Mouse (Mus musculus) NIH3T3 (cell line): Measurements from ENCODE around the gene Akap6.

Source experiments
- DNase-seq: peaks from one replicate; pipeline ENCODE4 v3.0.0-alpha.2; 2012; ENCODE audit warnings: low read depth

The Akap6 gene

DNA sequence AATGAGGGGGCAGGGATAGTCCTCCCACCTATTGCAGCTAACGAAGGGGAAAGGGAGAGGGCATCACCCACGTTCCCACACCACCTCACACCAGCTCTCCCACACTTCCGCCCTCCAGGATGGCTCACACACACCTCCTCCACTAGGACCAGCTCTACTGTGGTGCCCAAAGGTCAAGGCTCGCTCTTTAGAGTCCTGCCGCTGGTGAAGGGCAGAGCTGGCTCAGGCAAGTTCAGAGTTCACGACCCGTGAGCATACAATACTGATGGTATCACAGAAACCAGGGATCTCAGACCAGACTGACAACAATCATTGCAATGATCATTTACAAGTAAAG, 149.3 kb downstream of the Akap6 start:
- DNase-seq = no peak

GRCm38 (mm10) chr12:52849297-52849696, 150.1 kb downstream of the Akap6 start:
- DNase-seq = no peak

DNA sequence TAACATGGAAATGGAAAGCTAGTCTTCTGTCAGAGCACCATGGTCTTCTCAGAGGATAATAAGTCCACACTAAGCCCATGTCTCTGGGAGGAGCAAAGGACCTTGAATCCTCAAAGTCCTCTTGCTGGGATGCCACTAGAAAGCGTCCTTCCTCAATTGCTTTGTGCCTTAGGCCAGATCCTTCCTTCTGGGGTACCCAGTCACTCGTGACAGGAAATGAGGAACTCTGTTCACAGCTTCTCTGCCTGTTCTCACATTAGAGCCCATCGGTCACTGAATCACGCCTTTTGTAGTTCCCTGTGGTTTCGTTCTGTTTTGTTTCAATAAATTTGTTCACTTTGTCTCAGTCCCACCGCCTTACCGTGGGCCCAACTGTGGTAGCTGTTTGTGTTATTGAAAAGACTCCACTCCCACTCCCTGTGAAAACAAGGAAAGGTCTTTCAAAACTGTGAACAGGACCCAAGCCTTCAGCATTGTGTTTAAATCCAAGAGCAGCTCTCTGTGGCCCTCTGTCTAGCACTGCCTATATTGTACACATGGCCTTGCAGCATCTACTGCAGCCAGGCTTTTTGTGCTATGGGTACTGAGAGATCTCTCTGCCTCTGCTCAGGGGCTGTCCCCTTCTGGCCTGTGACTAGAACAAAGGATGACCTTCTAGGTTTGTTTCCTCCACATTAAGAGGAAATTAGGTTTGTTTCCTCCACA, 151.3 kb downstream of the Akap6 start:
- DNase-seq = no peak

GRCm38 (mm10) chr12:52851221-52851620, 152.0 kb downstream of the Akap6 start:
- no peak for DNase-seq

- DNase-seq = peak; percentile 28
Observed at GRCm38 (mm10) chr12:52854236-52854679, 155.1 kb downstream of the Akap6 start.

- no peak for DNase-seq
Observed at GRCm38 (mm10) chr12:52856104-52856503, 156.9 kb downstream of the Akap6 start.

- DNase-seq = no peak
Observed at GRCm38 (mm10) chr12:52857306-52857705, 158.1 kb downstream of the Akap6 start.

DNA sequence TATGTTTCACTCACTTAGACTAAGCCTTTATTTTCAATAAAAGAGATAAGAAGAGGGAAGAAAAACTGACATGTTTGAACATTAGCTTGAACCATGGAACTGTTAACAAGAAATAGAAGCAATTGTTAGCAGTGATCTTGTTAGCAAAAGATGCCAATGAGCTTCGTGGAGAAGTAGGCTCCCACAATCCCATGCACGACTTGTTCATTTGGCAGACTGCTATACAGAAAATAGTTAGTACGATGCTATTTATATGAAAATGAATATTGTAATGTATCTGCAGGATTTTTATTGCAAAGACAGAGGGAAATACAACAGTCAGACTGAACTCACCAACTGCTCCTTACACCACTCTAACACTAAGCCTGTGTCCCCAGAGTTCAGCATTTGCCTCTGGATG, 162.7 kb downstream of the Akap6 start:
- no peak for DNase-seq

DNA sequence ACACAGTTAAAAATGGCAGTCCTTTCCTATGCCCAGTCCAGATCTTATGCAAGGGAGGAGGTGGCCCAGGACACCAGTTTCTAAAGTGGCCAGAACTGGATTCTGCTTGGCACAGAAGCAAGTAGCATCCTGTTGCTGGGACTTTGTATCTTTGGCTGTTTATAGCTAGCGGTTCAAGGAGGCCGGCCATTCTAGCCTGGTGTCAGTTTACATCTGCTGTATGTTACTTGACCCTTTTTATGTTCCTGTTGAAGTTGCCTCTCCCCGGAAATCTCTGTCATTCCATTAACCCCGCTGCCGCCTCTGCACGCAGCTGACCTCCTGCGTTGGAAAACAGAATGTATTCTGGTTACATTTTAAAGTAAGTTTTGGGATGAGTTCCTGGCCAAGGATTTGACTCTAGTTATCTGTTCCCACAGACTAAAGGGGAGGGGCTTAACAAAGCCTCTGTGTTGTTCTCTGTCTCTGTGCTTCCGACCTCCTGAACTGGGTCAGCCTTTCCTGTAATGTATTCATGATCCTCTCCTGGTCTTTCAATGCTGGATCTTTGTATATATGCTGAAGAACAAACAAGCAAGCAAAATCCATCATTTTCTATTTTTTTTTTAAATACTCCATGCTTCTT, 168.9 kb downstream of the Akap6 start:
- peak; percentile 15 for DNase-seq

DNA sequence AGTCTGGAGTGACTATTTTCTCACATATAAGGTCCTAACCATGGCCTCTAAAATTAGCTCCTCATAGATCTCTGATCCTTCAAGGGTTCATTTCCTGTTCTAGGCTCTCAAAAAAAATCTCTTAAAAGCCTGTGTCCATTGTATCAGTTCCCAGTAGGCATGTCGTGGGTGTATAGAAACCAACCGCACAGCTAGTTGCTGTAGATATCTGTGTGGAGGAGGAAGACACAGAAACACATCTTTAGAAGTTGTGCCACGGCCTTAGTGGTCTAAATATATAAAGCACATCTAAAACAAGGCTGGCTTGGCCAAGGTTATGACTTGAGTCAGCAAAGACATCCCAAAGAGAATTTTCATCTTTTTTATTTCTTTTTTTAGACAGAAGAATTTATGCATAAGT, 172.4 kb downstream of the Akap6 start:
- DNase-seq = no peak

DNA sequence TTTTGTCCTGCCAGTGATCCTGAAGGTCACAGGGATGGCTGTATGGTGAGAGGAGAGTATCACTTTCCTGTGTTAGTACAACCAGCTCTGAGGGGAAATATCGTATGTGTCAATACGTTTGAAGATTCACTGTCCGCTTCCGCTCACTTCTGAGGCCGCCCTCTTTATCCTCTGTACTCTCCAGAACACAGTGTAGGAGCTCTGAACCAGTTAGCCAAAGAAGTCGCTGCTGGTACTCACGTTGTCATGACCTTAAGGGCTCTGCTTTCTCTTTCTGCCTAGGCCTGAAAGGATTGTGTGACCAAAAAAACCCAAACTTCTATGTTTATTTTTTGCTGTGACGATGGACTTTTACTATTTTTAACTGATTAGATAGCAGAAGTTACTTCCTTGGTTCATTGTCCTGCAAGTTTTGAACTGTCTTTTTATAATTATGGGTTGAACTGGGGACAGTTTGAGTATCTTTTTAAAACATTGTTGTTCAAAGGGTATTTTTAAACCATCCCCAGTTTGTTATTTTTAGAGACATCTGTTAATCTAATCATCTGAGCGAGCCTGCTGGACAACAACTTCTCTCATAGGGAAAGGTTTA, 175.2 kb downstream of the Akap6 start:
- no peak for DNase-seq

GRCm38 (mm10) chr12:52876065-52876464, 176.9 kb downstream of the Akap6 start:
- DNase-seq = no peak

DNA sequence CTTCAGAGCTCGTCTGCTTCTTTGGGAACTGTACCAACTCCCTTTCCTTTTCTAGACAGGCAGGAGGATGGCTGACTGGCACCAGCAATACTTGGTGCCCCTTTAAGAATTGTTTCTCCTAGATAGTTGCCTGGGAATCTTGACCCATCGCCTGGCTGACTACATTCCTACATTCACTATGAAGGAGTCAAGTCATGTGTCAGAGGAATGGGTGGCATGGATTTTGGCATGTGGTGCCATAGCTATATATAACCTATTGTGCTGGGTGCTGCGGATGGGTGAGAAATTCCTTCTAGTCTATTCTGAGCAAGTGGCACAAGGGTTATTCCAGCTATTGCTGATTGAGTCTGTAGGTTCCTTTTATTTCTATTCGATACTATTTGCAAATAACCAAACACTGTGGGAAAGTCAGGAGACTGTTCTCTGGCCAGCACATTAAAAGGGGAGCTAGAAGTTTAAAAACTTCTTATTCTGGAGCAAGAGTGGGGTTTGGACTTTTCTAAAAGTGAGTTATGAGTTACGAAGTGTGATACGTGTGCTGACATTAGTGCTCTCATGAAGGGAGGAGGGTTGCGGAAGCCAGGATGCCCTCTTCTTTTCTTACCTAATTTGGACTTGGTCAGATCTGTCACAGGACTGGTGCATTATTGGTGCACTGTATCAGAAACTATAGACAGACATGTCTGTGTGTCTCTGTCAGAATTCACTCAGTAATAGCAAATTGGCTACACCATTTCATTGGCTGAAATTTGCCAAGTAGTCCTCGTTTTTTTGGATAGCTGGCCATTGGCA, 178.0 kb downstream of the Akap6 start:
- DNase-seq = no peak

DNA sequence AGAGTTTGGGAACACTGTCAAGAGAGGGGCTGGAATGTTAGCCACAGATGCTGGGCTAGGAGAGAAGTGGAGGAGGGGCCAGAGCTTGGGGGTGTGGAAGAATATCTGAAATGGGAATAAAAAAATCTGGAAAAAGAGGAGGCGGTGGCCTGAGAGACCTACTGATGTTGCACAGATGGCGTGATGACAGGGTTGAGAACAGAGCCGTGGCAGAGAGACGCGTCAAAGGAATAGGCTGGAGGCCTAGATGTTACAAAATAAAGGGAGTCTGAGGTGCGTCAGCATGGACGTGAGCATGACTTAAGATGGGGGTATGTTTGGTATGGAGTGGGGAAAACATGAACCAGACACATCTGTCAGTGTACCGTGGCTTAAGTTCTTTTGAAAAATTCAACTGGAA, 180.1 kb downstream of the Akap6 start:
- DNase-seq = peak; percentile 44

DNA sequence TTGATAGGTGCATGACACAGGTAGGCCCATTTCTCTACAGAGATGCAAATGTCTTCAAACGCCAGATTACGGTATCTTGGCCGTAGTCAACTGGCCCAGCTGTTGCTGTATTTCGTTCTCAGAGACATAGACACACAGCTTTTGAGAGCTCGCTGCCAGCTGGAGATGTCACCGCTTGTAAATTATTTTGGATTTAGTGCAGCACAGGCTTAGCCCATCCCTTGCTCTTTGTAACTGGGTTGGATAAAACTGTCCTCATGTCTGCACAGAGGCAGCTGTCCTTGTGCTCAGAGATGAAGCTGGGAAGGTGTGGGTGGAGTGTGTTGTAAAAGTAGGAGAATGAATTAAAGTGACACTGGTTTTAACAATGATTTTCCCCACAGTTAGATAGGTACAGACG, 193.3 kb downstream of the Akap6 start:
- no peak for DNase-seq

DNA sequence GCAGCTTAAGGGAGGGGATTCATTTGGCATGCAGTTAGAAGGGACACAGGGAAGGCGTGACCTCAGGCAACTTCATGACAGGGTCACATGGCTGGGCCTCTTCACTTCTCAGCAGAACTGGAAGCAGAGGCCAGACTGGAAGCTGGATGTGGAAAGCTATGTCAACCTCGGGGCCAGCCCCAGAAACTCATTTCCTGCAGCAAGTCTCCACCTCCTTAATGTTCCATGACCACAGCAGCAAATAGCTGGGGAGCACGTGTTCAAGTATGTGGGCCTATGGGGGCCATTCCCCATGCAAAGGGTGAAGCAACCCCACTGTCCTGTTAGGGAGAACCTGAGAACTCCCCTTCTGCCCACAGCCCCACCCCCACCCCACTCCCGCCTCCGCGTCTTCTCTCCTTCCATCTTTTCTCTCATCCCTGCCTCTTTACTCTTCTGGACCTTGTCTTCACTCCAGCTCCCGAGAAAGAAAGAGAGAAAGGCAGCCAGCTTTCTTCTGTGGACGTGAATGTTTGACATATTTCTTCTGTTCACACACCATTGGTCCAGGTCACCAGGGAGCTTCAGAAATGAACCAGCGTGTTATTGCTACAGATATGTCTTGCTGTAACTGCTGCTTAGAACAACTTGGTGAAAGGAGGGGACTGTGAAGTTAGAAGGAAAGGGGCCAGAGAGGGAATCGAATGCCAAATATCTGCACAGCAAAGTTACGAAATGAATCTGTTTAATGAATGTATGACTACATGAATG, 194.6 kb downstream of the Akap6 start:
- DNase-seq = peak; percentile 43

GRCm38 (mm10) chr12:52895672-52896460, 196.7 kb downstream of the Akap6 start:
- peak; percentile 90 for DNase-seq

- no peak for DNase-seq
Observed at GRCm38 (mm10) chr12:52896785-52897184, 197.6 kb downstream of the Akap6 start.

DNA sequence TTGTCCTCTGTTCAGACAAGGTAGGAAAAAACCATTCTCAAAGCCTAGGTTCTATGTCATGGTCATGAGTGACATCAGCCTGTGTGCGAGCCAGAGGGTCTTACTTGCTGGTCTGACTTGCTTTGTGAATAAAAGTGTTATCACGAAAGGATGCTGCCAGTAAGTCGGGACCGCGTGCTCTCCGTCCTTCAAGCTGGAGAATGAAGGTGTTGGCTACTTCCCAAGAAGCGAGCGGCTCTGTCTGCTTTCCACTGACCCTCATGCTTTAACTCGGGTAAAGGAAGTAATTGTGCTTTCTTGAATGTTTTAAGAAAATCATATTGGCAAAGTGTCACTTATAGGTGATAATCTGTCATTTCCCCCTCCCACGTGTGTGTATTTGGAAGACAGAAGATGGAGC, 198.9 kb downstream of the Akap6 start:
- DNase-seq = no peak

- no peak for DNase-seq
Observed at GRCm38 (mm10) chr12:52904046-52904445, 204.9 kb downstream of the Akap6 start.

GRCm38 (mm10) chr12:52908448-52909066, 209.4 kb downstream of the Akap6 start:
- no peak for DNase-seq
